Mouse (Mus musculus) inflammation-experienced regulatory T-cells, adult 16 weeks (primary cell): ENCODE measurements around the gene Amhr2. TPM values are rescaled to one million over a fixed set of nuclear protein-coding genes. Genes with fewer than 3 reads are reported as not detected.

Experiments
- polyA plus RNA-seq: library from polyadenylated mRNA; unstranded; fragments of 100-300 nt; shearing (Covaris generic); gene quantifications from one replicate; pipeline ENCODE4 v1.2.1, GENCODE M21; 2017

Gene Amhr2
- 0.78 TPM for polyA plus RNA-seq

GRCm38 (mm10) chr15:102445146-102445545 is at the start of gene Amhr2:
Amhr2 (plus strand) TSS chr15:102445367.

DNA sequence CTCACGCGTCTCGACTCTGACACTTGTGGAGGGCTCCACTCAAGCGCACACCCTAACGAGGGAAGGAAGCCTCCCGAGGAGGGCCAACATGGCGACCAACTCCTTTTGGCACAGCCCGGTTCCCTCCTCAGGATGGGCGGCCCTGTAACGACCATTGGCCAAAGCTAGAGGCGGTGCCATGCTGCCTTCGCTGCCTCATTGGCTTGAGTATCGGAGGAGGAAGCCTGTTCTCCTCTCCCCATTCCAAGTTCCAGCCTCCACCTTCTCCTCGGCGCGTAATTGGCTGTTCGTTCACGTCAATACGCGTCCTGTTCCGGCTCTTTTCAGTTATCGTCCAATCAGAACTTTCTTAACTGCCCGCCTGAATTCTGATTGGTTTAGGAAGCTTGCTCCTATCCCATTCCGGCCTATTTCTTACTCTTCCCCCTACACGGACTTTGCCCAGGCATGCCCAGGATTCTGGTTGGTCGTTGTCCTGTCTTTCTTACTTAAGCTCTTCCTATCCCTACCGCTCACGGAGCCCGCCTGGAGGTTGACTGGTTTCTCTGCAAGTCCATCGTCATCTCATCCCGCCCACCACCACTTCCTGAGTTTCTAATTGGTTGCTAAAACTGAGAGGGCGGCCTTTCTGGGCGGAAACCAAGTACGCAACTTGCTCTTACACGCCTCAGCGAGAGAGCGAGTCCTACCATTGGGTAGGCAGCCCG is 39.5 kb upstream of the Amhr2 start, which contains the start of gene Sp1:
TSS of gene Sp1 (plus strand) at position 655 of the 707 bp plus-strand sequence.

DNA sequence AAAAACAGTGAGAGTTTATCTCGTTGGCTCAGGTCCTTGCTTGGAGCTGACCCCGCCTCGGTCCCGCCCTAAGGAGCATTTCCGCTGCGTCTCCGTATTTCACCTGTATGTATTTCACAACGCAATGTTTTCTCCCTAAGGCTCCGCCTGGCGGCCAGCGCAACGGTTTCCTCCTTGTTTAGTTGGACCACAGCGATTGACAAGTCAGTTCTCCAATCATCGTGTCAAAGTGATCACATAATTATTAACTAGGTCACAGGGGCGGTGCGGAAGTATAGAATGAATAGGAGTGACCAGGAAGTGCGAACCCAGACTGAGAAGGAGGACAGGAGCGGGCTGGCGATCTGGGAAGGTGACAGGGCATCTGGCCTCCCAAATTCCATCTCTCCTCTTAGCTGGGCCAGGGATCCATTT is 13.7 kb downstream of the Amhr2 start, which contains the start of gene Prr13:
TSS of gene Prr13 (plus strand) at position 125 of the 414 bp plus-strand sequence.

GRCm38 (mm10) chr15:102470183-102470604 is 25.0 kb downstream of the Amhr2 start, which contains the start of gene Pcbp2:
Pcbp2 (plus strand) TSS chr15:102470539.

GRCm38 (mm10) chr15:102503447-102503846 is 58.3 kb downstream of the Amhr2 start, which contains the start of gene Gm10337:
Gm10337 (plus strand) TSS chr15:102503722.

Other genes starting within 250 kb of the Amhr2 start
- gene Zfp740, start 242.1 kb upstream of the Amhr2 start, polyA plus RNA-seq = 95.1 TPM
- 18.1 TPM for gene Csad, start 240.6 kb upstream of the Amhr2 start, polyA plus RNA-seq
- gene Itgb7, start 213.4 kb upstream of the Amhr2 start, polyA plus RNA-seq = 979 TPM
- 38.9 TPM for gene Rarg, start 187.8 kb upstream of the Amhr2 start, polyA plus RNA-seq
- gene Gm9918, start 174.8 kb upstream of the Amhr2 start, polyA plus RNA-seq = not detected
- gene Mfsd5, start 165.9 kb upstream of the Amhr2 start, polyA plus RNA-seq = 92.2 TPM
- 2.7 TPM for gene Espl1, start 149.1 kb upstream of the Amhr2 start, polyA plus RNA-seq
- 518 TPM for gene Pfdn5, start 119.3 kb upstream of the Amhr2 start, polyA plus RNA-seq
- gene Myg1, start 113.7 kb upstream of the Amhr2 start, polyA plus RNA-seq = 105 TPM
- gene Aaas, start 94.6 kb upstream of the Amhr2 start, polyA plus RNA-seq = 57.2 TPM
- not detected for gene Sp7, start 78.2 kb upstream of the Amhr2 start, polyA plus RNA-seq
- 16.0 TPM for gene Sp1, start 39.2 kb upstream of the Amhr2 start, polyA plus RNA-seq
- 713 TPM for gene Prr13, start 13.7 kb downstream of the Amhr2 start, polyA plus RNA-seq
- gene Pcbp2, start 25.2 kb downstream of the Amhr2 start, polyA plus RNA-seq = 125 TPM
- not detected for gene Gm10337, start 58.4 kb downstream of the Amhr2 start, polyA plus RNA-seq
- gene Map3k12, start 71.7 kb downstream of the Amhr2 start, polyA plus RNA-seq = 11.6 TPM
- 63.5 TPM for gene Tarbp2, start 72.8 kb downstream of the Amhr2 start, polyA plus RNA-seq
- 4.3 TPM for gene Npff, start 79.6 kb downstream of the Amhr2 start, polyA plus RNA-seq
- 4.6 TPM for gene Gm28047, start 179.7 kb downstream of the Amhr2 start, polyA plus RNA-seq
- gene Atf7, start 180.1 kb downstream of the Amhr2 start, polyA plus RNA-seq = 46.8 TPM
- 16.9 TPM for gene Atp5g2, start 227.0 kb downstream of the Amhr2 start, polyA plus RNA-seq